Mouse (Mus musculus): ENCODE data around the gene Gm19935.

Gm19935 gene

DNA sequence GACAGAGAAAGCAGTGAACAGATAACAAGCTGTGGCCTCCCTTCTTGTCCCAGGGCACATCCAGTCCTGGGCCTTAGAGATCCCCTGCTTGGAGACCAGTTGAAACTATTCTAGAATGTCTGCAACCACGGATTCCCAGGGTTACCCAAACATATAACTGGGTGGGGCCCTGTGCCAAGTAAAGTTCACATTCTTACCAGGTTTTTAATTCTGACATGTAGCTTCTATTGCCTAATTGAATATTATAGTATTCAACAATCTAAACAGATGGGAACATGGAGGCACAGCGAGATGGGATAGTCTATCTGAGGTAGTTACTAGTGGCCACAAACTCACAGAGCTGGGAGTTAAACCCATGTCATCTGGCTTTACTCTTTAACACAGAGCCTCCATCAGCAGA is at the start of gene Gm19935:
Gene Gm19935 (minus strand): TSS at position 101 of the 400 bp plus-strand sequence.
- ATAC-seq (ENCODE audit: insufficient number of reproducible peaks, low FRiP score, low TSS enrichment), result no peak

DNA sequence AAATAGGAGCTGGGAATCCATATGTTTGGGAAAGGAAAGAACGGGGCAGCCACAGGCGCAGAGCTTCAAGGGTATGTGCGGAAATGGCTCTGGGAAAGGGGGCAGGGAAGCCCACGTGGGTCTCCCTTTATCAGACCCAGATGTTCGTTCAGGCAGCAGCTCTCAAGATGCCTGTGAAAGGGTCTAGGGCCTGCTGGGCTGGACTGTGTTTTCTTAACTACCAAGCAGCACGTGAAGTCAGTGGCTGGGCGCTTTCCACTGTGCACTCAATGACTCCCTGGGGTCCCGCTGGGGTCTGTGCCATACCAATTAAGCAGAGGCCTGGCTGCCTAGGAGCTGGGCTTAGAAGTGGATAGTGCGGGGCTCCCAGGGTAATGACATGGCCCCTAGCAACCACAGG is 44.8 kb upstream of the Gm19935 start:
- peak; percentile 20; the same call in 1 of the 2 replicates for ATAC-seq (ENCODE audit: insufficient number of reproducible peaks, low FRiP score, low TSS enrichment)

- ATAC-seq (ENCODE audit: insufficient number of reproducible peaks, low FRiP score, low TSS enrichment), result no peak
These were observed 44.2 kb upstream of the Gm19935 start for GRCm38 (mm10) chr8:90861266-90861944.

GRCm38 (mm10) chr8:90858071-90858470 is 40.9 kb upstream of the Gm19935 start:
- no peak for ATAC-seq (ENCODE audit: insufficient number of reproducible peaks, low FRiP score, low TSS enrichment)

DNA sequence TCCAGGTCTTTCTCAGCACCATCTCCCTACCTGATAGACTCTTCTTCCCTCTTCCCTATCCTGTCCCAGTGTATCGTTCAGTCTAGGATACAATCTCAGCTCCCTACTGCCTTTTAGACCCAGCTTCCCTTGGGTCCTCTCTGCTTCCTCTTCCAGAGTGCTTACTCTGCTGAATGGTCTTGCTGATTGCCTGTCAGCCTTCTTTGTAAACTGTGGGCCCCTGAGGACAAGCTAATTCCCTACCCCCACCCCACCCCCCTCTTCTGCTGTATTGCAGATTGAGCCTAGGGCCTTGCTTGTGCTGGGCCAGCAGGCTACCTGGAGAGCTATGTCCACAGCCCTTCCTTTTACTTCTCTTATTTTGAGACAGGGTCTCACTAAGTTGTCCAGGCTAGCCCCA is 39.8 kb upstream of the Gm19935 start:
- no peak for ATAC-seq (ENCODE audit: insufficient number of reproducible peaks, low FRiP score, low TSS enrichment)

DNA sequence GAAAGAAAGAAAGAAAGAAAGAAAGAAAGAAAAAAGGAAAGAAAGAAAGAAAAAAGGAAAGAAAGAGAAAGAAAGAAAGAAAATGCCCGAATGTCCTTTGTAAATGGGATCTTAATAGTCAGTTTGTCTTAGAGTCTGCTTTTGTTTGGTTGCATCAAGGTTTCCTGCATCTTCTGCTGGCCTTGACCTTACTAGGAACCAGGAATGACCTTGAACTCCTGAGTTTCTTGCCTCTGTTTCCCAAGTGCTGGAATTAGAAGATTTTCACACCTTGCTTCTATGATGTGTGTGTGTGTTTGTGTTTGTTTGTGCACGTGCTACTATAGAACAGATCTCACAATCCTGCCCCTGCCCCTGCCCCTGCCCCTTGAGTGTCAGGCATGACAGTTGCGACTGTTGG is 39.0 kb upstream of the Gm19935 start:
- ATAC-seq (ENCODE audit: insufficient number of reproducible peaks, low FRiP score, low TSS enrichment), result no peak

DNA sequence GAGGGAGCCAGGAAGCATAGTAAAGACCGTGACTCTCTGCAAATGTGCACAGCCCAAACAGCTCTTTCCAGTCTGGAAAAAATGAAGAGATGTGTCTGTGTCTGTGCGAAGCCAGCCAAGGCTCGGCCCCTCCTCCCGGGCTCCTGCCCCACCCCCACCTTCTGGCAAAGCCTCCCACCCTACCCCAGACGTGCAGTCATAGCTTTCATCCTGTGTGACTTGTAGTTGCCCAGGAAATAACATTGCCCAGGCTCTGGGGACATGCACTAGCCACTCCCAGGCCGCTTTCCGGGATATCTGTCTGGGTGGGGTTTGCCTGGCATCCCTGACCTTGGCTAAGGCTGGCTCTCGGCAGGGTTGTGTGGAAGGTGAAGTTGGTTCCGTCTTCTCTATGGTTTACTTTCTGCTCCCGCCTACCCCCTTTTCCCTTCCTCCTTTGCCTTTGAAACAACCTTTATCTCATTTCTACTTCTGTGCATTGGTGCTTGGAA is 37.5 kb upstream of the Gm19935 start:
- no peak for ATAC-seq (ENCODE audit: insufficient number of reproducible peaks, low FRiP score, low TSS enrichment)

GRCm38 (mm10) chr8:90853971-90854670 is 36.9 kb upstream of the Gm19935 start:
- ATAC-seq (ENCODE audit: insufficient number of reproducible peaks, low FRiP score, low TSS enrichment), result no peak

GRCm38 (mm10) chr8:90851544-90851943 is 34.4 kb upstream of the Gm19935 start:
- no peak for ATAC-seq (ENCODE audit: insufficient number of reproducible peaks, low FRiP score, low TSS enrichment)

- no peak for ATAC-seq (ENCODE audit: insufficient number of reproducible peaks, low FRiP score, low TSS enrichment)
These were observed 32.4 kb upstream of the Gm19935 start for GRCm38 (mm10) chr8:90849462-90850050.

GRCm38 (mm10) chr8:90847980-90848379 is 30.8 kb upstream of the Gm19935 start:
- no peak for ATAC-seq (ENCODE audit: insufficient number of reproducible peaks, low FRiP score, low TSS enrichment)

GRCm38 (mm10) chr8:90844179-90844967 is 27.2 kb upstream of the Gm19935 start:
- ATAC-seq (ENCODE audit: insufficient number of reproducible peaks, low FRiP score, low TSS enrichment), result peak; percentile 85

DNA sequence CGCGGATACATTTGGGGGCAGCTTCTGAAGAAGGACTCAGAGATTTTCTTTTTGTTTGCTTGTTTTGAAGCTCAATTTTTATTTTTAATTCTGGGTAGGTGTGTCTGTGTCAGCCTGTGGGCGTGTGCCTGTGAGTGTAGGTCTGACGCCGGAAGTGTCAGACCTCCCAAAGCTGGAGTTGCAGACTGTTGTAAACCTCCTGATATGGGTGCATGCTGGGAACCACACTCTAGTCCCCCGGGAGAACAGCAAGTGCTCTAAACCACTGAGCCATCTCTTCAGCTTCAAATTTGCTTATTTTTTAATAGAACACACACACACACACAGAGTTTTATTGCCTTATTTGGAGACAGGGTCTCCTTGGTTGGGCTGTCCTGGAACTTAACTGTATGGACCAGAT is 25.9 kb upstream of the Gm19935 start:
- ATAC-seq (ENCODE audit: insufficient number of reproducible peaks, low FRiP score, low TSS enrichment), result no peak

DNA sequence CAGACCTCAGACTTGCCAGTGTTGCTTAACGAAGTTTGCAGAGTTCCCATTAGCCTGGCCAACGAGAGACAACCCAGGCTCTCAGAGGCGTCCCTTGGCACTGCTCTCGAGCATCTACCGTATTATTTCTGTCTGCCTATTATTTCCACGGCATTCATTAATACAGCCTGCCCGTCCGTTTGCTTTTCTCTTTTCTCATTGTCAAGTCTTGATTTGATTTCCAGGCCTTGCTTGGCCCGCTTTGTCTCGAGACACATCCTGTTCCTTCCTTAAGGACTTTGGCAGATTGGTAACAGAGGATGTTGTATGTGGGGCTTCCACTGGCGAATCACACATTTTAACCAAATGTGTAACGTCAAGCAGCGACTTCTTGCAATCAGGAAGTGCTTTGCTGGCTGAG is 24.1 kb upstream of the Gm19935 start:
- ATAC-seq (ENCODE audit: insufficient number of reproducible peaks, low FRiP score, low TSS enrichment), result no peak

GRCm38 (mm10) chr8:90839725-90840714 is 22.8 kb upstream of the Gm19935 start:
- ATAC-seq (ENCODE audit: insufficient number of reproducible peaks, low FRiP score, low TSS enrichment), result no peak

DNA sequence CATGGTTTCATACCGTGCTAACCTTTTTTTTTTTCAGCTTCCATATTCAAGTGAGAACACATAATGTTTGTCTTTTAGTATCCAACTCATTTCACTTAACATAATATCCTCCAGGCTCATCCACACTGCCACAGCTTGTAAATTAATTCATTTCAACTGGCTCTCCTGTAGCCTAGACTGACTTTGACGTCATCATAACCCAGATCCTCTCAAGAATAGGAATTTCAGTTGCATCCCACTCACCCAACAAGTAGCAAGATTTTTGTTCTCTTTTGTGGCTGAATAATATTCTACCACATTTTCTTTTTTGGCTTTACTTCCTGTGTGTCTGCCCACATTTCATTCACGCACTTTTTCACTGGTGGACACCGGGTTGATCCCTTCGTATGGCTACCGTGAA is 20.2 kb upstream of the Gm19935 start:
- no peak for ATAC-seq (ENCODE audit: insufficient number of reproducible peaks, low FRiP score, low TSS enrichment)

DNA sequence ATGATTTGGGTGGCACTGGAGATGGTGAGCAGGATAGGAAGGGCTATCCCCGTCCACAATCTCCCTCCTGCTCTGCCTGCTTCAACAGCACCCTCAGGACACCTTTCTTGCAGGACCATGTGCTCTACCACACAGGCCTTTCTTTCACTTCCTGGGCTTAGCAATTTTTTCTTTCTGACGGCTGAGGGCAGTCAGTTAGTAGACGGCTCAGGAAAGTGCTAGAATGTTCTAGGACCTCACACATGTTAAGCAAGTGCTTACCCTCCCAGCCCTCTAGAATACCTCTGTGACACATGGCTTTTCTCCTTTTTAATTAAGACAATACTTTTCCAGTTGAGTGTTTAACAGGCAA is 17.1 kb upstream of the Gm19935 start:
- ATAC-seq (ENCODE audit: insufficient number of reproducible peaks, low FRiP score, low TSS enrichment), result no peak

DNA sequence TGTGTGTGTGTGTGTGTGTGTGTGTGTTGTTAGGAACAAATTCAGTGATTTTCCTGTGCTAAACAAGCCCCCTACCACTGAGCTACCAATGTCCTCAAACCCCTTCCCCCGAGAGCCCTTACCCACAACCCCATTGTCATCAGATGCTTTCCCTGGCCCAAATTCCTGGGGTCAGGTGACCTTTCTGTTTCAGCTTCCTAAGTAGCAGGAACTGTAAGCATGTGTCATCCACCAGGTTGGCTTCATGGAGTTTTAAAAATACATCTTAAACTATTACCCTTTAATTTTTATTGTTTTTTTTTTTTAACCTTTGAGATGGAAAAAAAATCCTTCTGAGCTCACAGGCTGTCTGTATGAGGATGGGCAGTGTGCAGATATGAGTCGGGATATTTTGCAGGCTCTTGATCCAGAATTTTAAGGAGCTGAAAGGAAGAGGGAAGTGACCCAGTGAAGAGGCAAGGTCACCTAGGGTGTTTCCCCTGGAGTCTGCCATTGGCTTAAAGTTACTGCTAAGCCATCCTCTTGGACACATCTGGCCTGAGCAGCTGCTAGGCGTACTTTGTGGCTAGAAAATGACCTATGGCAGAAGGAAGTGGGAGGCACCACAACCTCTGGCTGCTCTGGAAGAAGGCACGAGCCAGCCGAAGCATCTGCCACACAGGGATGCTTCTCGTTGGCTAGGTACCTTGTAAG is 16.6 kb upstream of the Gm19935 start:
- no peak for ATAC-seq (ENCODE audit: insufficient number of reproducible peaks, low FRiP score, low TSS enrichment)

All from cerebellum, adult (tissue).